Mouse (Mus musculus) splenic B cell, adult 2 months (primary cell): ENCODE results near the gene E130309D02Rik.

Experiments
- DNase-seq: peaks from one replicate; pipeline ENCODE4 v3.0.0-alpha.2; 2011; ENCODE audit warnings: low read depth, low spot score
- H3K27me3 ChIP-seq: 2 replicates; pipeline ENCODE4 v1.6.1; 2012; ENCODE audit warnings: mild to moderate bottlenecking, low read length, moderate library complexity, mixed read lengths; ENCODE audit not compliant: control insufficient read depth, poor library complexity, insufficient read depth, severe bottlenecking
- H3K36me3 ChIP-seq: 2 replicates; pipeline ENCODE4 v1.6.1; 2012; ENCODE audit warnings: mild to moderate bottlenecking, low read length, moderate library complexity, mixed read lengths; ENCODE audit not compliant: control insufficient read depth, poor library complexity, insufficient read depth, severe bottlenecking

Gene E130309D02Rik

GRCm38 (mm10) chr5:143266794-143267193 is 48.4 kb downstream of the E130309D02Rik start:
- Histone ChIP-seq H3K27me3 (no peaks in the 10 kb centered on the region), H3K36me3 (peaks cover 1% of the 10 kb centered on the region; the same call in 1 of the 2 replicates)
- no peak for DNase-seq

DNA sequence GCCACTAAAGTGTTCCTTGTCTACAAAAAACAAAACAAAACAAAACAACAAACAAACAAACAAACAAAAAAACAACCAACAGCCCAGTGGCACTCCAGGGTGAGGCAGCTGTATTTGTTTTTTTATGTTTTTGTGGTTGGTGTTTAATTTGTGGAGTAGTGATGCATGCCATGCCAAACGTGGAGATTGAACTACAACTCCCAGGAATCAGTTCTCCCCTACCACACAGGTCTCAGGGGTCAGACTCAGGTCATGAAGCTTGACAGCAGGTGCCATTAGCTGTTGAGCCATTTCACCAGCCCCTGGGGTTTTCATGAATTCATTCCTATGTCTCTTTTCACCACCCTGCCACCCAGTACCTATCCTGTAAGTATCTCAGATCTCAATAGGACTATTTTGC is 49.8 kb downstream of the E130309D02Rik start:
- no peaks in the 10 kb centered on the region for H3K27me3 ChIP-seq
- H3K36me3 ChIP-seq = peaks cover 1% of the 10 kb centered on the region; the same call in 1 of the 2 replicates
- DNase-seq = no peak

DNA sequence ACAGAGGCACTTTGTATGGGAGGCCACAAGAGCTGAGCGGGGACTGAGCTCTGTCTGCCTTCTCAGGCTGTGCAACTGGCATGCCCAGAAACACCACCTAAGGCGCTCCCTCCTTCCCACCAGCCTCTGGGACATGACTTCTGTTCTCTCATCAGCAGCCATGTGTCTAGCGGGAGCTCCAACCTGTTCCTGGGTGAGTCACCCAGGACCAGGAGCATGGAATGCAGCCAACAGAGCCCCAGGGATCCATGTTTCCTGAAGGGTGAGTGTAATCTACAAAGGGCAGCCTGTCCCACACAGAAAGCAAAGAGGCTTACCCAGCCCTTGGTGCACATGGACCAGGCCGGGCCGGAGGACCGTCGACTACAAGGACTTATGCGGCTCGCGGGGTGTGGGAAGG is 50.5 kb downstream of the E130309D02Rik start:
- no peak for DNase-seq
- Histone ChIP-seq H3K36me3 (peaks cover 1% of the 10 kb centered on the region; the same call in 1 of the 2 replicates), H3K27me3 (no peaks in the 10 kb centered on the region)

- H3K27me3 ChIP-seq = no peaks in the 10 kb centered on the region
- no peak for DNase-seq
- H3K36me3 ChIP-seq = peaks cover 1% of the 10 kb centered on the region; the same call in 1 of the 2 replicates
These were observed 53.5 kb downstream of the E130309D02Rik start for GRCm38 (mm10) chr5:143261636-143262035.

- Histone ChIP-seq H3K27me3 (0 out of 2 replicates have a peak, but pooled peaks cover 3% of the 10 kb centered on the region), H3K36me3 (no peaks in the 10 kb centered on the region)
- DNase-seq = no peak
These were observed 59.4 kb downstream of the E130309D02Rik start for GRCm38 (mm10) chr5:143255802-143256201.

DNA sequence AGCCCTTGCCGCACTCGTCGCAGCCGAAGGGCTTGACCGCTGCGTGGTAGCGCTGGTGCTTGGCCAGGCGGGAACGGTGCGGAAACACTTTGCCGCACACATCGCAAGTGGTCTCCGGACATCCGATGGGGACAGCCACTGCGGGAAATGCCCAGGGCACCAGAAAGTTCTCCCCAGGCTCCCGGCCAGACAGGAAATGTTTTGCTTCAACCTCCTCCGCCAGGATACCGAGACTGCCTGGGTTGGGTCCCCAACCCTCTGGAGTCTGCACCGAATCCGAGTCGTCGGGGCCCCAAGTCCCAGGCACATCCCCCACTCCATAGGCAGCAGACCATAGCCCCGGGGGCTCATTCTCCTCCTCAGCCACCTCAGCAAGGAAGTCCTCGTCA is 60.0 kb downstream of the E130309D02Rik start:
- Histone ChIP-seq H3K27me3 (0 out of 2 replicates have a peak, but pooled peaks cover 3% of the 10 kb centered on the region), H3K36me3 (no peaks in the 10 kb centered on the region)
- DNase-seq = no peak

DNA sequence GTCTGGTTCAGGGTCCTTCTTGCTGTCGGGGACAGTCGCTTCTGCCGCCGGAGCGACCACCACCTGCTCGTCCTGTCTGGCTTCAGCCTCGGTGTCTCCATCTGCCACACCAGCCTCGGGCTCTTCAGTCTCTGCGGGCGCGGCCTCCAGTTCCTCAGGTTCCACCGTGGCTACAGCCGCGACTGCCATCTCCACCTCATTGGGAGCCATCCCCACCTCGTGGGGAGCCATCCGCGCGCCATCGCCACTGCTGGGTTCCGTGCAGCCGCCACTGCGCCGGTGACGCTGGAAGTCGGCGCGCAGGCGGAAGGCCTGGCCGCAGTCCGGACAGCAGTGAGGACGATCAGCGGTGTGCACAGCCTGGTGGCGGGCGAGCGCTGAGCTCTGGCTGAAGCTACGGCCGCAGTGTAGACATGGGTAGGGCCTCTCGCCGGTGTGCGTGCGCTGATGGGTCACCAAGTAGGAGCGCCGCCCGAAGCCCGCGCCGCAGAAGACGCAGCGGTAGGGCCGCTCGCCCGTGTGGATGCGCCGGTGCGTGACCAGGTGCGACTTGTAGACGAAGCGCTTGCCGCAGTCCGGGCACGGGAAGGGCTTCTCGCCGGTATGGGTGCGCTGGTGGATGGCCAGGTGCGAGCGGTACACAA is 60.6 kb downstream of the E130309D02Rik start:
- DNase-seq = no peak
- Histone ChIP-seq H3K36me3 (no peaks in the 10 kb centered on the region), H3K27me3 (0 out of 2 replicates have a peak, but pooled peaks cover 3% of the 10 kb centered on the region)

DNA sequence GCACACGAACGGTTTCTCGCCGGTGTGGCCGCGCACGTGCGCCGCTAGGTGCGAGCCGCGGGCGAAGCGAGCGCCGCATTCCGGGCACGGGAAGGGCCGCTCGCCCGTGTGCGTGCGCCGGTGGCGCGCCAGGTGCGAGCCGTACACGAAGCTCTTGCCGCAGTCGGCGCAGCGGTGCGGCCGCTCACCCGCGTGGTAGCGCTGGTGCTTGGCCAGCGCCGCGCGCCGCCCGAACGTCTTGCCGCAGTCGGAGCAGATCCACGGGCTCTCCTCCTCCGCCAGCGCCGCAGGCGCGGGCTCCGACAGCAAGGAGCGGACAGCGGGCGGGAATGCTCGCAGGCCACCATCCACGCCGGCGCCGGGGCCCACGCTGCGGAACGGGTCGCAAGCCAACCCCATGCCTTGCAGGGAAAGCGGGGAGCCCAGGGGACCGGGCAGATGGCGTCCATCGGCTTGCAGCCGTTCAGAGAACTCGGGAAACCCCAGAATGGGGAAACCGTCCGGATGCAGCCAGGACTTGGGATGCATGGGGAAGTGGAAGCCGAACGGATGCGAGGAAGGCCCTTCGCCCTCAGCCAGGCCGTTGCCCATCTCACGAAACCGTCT is 61.2 kb downstream of the E130309D02Rik start:
- no peaks in the 10 kb centered on the region for H3K36me3 ChIP-seq
- no peak for DNase-seq
- 0 out of 2 replicates have a peak, but pooled peaks cover 3% of the 10 kb centered on the region for H3K27me3 ChIP-seq

DNA sequence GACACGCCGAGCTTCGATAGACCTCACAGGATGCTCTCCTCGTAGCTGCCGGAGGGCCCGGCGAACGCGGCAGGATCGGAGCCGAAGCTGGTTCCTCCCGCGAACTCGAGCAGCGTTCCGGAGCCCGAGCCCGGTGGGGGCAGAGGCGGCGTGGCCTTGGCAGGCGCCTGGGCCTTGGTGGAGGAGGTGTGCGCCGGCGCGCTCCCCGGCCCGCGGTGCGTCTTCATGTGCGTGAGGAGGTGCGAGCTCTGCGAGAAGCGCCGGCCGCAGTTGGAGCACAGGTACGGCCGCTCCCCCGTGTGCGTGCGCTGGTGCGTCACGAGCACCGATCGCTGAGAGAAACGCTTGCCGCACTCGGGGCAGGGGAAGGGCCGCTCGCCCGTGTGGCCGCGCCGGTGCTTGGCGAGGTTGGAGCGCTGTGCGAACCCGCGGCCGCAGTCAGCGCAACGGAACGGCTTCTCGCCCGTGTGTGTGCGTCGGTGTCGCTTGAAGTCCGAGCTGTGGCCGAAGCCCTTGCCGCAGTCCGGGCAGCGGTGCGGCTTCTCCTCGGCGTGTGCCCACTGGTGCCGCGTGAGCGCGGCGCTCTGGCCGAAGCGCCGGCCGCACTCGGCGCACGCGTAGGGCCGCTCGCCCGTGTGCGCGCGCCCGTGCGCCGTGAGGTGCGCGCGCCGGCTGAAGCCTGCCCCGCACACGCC is 61.8 kb downstream of the E130309D02Rik start:
- 0 out of 2 replicates have a peak, but pooled peaks cover 3% of the 10 kb centered on the region for H3K27me3 ChIP-seq
- no peak for DNase-seq
- H3K36me3 ChIP-seq = peaks cover 2% of the 10 kb centered on the region; the same call in 1 of the 2 replicates

DNA sequence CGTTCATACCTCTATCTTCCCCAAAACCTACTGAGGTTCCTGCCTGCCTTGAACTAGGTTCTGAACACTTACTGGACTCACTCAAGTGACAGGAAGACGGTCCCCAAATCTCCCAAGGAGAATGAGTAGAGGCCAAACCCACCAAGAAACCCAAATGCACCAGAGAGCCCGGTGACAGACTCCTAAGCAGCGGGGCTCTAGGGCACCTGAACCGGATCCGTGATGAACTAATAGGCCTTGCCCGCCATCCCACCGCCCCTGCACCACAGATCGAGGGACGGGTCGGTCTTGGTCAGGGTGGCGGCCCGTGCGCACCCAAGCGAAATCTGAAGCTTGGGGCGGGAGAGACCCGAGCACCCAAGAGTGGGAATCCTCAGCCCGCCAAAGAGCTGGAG is 62.4 kb downstream of the E130309D02Rik start:
- Histone ChIP-seq H3K36me3 (peaks cover 2% of the 10 kb centered on the region; the same call in 1 of the 2 replicates), H3K27me3 (0 out of 2 replicates have a peak, but pooled peaks cover 3% of the 10 kb centered on the region)
- no peak for DNase-seq

- DNase-seq = no peak
- H3K27me3 ChIP-seq = 0 out of 2 replicates have a peak, but pooled peaks cover 3% of the 10 kb centered on the region
- peaks cover 4% of the 10 kb centered on the region; the same call in 1 of the 2 replicates for H3K36me3 ChIP-seq
These were observed 63.1 kb downstream of the E130309D02Rik start for GRCm38 (mm10) chr5:143252039-143252438.
